18 mouse cellular contexts compared by ENCODE assay signal in the genomic region with DNA sequence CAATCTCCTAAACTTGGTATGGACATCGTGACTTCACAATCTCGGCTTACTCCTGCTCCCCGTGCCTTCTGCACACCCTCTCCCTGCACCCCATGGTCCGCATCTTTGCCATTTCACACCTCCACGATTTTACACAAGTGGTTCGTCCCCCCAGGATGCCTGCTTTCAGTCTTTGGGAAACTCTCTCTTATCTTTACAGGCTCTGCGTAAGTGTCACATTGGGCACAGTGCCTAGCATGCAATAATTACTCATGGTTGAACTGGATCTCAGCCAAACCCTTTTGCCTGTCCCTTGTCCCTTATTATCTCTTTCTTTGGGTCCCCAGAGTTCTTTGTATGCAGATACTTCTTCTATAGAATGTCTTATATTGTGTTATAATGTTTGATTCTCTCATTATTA.
DNase-seq lines count a peak whose midpoint lies in the region; ATAC-seq and TF ChIP-seq lines count a peak whose summit lies in the region.
"Had no signal": no experiment of that assay in that cellular context is flagged by ENCODE, and none has a peak within 500 bp of the region (broad histone marks: within the 10 kb centered on the region; RNA-seq: fewer than 3 reads in every experiment).

No protein-coding gene starts in this region.

- H3K27ac ChIP-seq in forebrain, embryonic 14.5 days (ENCODE audit: low read depth, low read length): no peak overlapping the region
- H3K27ac ChIP-seq in forebrain, embryonic 15.5 days (replicated peaks): no peak overlapping the region
- no peak overlapping the region for H3K27ac ChIP-seq in hindbrain, postnatal 0 days
- no peak overlapping the region for H3K27ac ChIP-seq in hindbrain, embryonic 11.5 days (ENCODE audit: low read depth, low read length)
- H3K27ac ChIP-seq: embryonic facial prominence, embryonic 12.5 days; hindbrain, embryonic 10.5 days; limb, embryonic 15.5 days; midbrain, embryonic 10.5 days; neural tube, embryonic 15.5 days; stomach, embryonic 15.5 days had no signal

- WGBS in forebrain, embryonic 14.5 days: 40% methylated on average over 7 of the region's 7 CpGs
- 41% methylated on average over 7 of the region's 7 CpGs for WGBS in forebrain, embryonic 15.5 days
- WGBS in hindbrain, postnatal 0 days: 63% methylated on average over 7 of the region's 7 CpGs
- WGBS in hindbrain, embryonic 11.5 days: 92% methylated on average over 7 of the region's 7 CpGs
- WGBS in large intestine, adult 2 months: 51% methylated on average over 7 of the region's 7 CpGs

- no peak overlapping the region for H3K4me3 ChIP-seq in forebrain, embryonic 14.5 days (ENCODE audit: low read depth, low read length)
- no peak overlapping the region for H3K4me3 ChIP-seq in forebrain, embryonic 15.5 days
- no peak overlapping the region for H3K4me3 ChIP-seq in hindbrain, postnatal 0 days (ENCODE audit: low read length)
- no peak overlapping the region for H3K4me3 ChIP-seq in hindbrain, embryonic 11.5 days (ENCODE audit: low read depth, low read length)
- H3K4me3 ChIP-seq: embryonic facial prominence, embryonic 12.5 days; hindbrain, embryonic 10.5 days; limb, embryonic 15.5 days; midbrain, embryonic 10.5 days; neural tube, embryonic 15.5 days; stomach, embryonic 15.5 days had no signal

- no peaks in the 10 kb centered on the region; the same call in 1 of the 2 replicates for H3K9me3 ChIP-seq in forebrain, embryonic 14.5 days (replicated peaks; ENCODE audit: control insufficient read depth, low read length)
- H3K9me3 ChIP-seq in forebrain, embryonic 15.5 days: no peaks in the 10 kb centered on the region
- H3K9me3 ChIP-seq in hindbrain, postnatal 0 days (ENCODE audit: low read length): 0 out of 2 replicates have a peak, but pooled peaks cover 6% of the 10 kb centered on the region
- H3K9me3 ChIP-seq in hindbrain, embryonic 11.5 days (ENCODE audit: control insufficient read depth, low read length): no peaks in the 10 kb centered on the region
- H3K9me3 ChIP-seq: limb, embryonic 15.5 days; neural tube, embryonic 15.5 days; stomach, embryonic 15.5 days had no signal

- peaks cover 4% of the 10 kb centered on the region; the same call in 1 of the 2 replicates for H3K4me1 ChIP-seq in forebrain, embryonic 14.5 days (ENCODE audit: control insufficient read depth, insufficient read depth, low read length)
- H3K4me1 ChIP-seq in forebrain, embryonic 15.5 days: 0 out of 2 replicates have a peak, but pooled peaks cover 4% of the 10 kb centered on the region
- peaks cover 4% of the 10 kb centered on the region; the same call in 1 of the 2 replicates for H3K4me1 ChIP-seq in hindbrain, postnatal 0 days (ENCODE audit: insufficient read depth, low read length)
- H3K4me1 ChIP-seq in hindbrain, embryonic 11.5 days (replicated peaks; ENCODE audit: control insufficient read depth, insufficient read depth, low read length): no peaks in the 10 kb centered on the region

- no peaks in the 10 kb centered on the region for H3K36me3 ChIP-seq in forebrain, embryonic 14.5 days (ENCODE audit: control insufficient read depth, insufficient read depth, low read length)
- no peaks in the 10 kb centered on the region for H3K36me3 ChIP-seq in forebrain, embryonic 15.5 days
- H3K36me3 ChIP-seq in hindbrain, postnatal 0 days (ENCODE audit: insufficient read depth, low read length): no peaks in the 10 kb centered on the region
- H3K36me3 ChIP-seq in hindbrain, embryonic 11.5 days (ENCODE audit: control insufficient read depth, insufficient read depth, low read length): no peaks in the 10 kb centered on the region
- H3K36me3 ChIP-seq: embryonic facial prominence, embryonic 12.5 days; hindbrain, embryonic 10.5 days; limb, embryonic 15.5 days; midbrain, embryonic 10.5 days; neural tube, embryonic 15.5 days; stomach, embryonic 15.5 days had no signal

- H3K9ac ChIP-seq in forebrain, embryonic 14.5 days (ENCODE audit: low read length): no peak overlapping the region
- H3K9ac ChIP-seq in forebrain, embryonic 15.5 days (replicated peaks): no peak overlapping the region
- H3K9ac ChIP-seq in hindbrain, postnatal 0 days (replicated peaks; ENCODE audit: low read length): no peak overlapping the region
- H3K9ac ChIP-seq in hindbrain, embryonic 11.5 days (ENCODE audit: low read depth, low read length): no peak overlapping the region
- H3K9ac ChIP-seq: embryonic facial prominence, embryonic 12.5 days; limb, embryonic 15.5 days; liver, postnatal 0 days; neural tube, embryonic 15.5 days; stomach, embryonic 15.5 days had no signal

- ATAC-seq in forebrain, embryonic 14.5 days: no peak
- no peak for ATAC-seq in forebrain, embryonic 15.5 days (replicated peaks)
- no peak for ATAC-seq in hindbrain, postnatal 0 days
- ATAC-seq in hindbrain, embryonic 11.5 days (ENCODE audit: low FRiP score): no peak
- ATAC-seq: liver, postnatal 0 days had no signal

- no peak for TF ChIP-seq CTCF in hindbrain, postnatal 0 days (IDR thresholded peaks at IDR 0.05; ENCODE audit: low read depth)

- no peaks in the 10 kb centered on the region for H3K27me3 ChIP-seq in forebrain, embryonic 14.5 days (replicated peaks; ENCODE audit: control insufficient read depth, insufficient read depth, low read length)
- H3K27me3 ChIP-seq in forebrain, embryonic 15.5 days: no peaks in the 10 kb centered on the region; the same call in 1 of the 2 replicates
- H3K27me3 ChIP-seq in hindbrain, postnatal 0 days (ENCODE audit: insufficient read depth, low read length): no peaks in the 10 kb centered on the region
- no peaks in the 10 kb centered on the region for H3K27me3 ChIP-seq in hindbrain, embryonic 11.5 days (ENCODE audit: control insufficient read depth, insufficient read depth, low read length)
- H3K27me3 ChIP-seq: limb, embryonic 15.5 days; neural tube, embryonic 15.5 days; stomach, embryonic 15.5 days had no signal

- DNase-seq in forebrain, embryonic 14.5 days (ENCODE audit: low spot score): peak; percentile 47
- DNase-seq in hindbrain, postnatal 0 days (ENCODE audit: low spot score): peak; percentile 17
- no peak for DNase-seq in hindbrain, embryonic 11.5 days (ENCODE audit: low spot score)
- DNase-seq in urinary bladder, postnatal 14 days (ENCODE audit: low spot score): peak; percentile 42
- no peak for DNase-seq in urinary bladder, postnatal 4 days (ENCODE audit: low spot score in 2 of 2)
- peak; percentile 22 for DNase-seq in large intestine, adult 2 months (ENCODE audit: low read depth, low spot score)
- no peak for DNase-seq in spleen, postnatal 36 days (ENCODE audit: low spot score in 2 of 2)
- DNase-seq: cerebellum, adult 11 months; gastrocnemius, postnatal 14 days; liver, postnatal 0 days; thymus, postnatal 25 days had no signal

- H3K4me2 ChIP-seq in forebrain, embryonic 14.5 days (ENCODE audit: low read length): no peak overlapping the region
- no peak overlapping the region for H3K4me2 ChIP-seq in forebrain, embryonic 15.5 days (replicated peaks)
- H3K4me2 ChIP-seq in hindbrain, postnatal 0 days (ENCODE audit: low read depth, low read length): no peak overlapping the region
- H3K4me2 ChIP-seq in hindbrain, embryonic 11.5 days (replicated peaks; ENCODE audit: low read depth, low read length): no peak overlapping the region
- H3K4me2 ChIP-seq: embryonic facial prominence, embryonic 12.5 days; limb, embryonic 15.5 days; neural tube, embryonic 15.5 days; stomach, embryonic 15.5 days had no signal

Comparison
In these comparisons a context has a peak if more than half of its experiments do, and no peak if none do; other contexts are left out.
1. DNase-seq: peak in forebrain, embryonic 14.5 days (single experiment), hindbrain, postnatal 0 days (single experiment), urinary bladder, postnatal 14 days (single experiment) and large intestine, adult 2 months (single experiment); none in hindbrain, embryonic 11.5 days (single experiment), urinary bladder, postnatal 4 days (0 of 2) and spleen, postnatal 36 days (0 of 2).